13 mouse cellular contexts compared by ENCODE assay signal in genomic region chr3:138095301-138095700, GRCm38 (mm10). TPM values are rescaled to one million over a fixed set of nuclear protein-coding genes. Genes with fewer than 3 reads are reported as not detected.
A peak's percentile ranks its signal among the peaks of the same experiment; 100 is the strongest.
DNase-seq lines count a peak whose midpoint lies in the region; ATAC-seq lines count a peak whose summit lies in the region.
"Had no signal": no experiment of that assay in that cellular context is flagged by ENCODE, and none has a peak within 500 bp of the region (broad histone marks: within the 10 kb centered on the region; RNA-seq: fewer than 3 reads in every experiment).

No protein-coding gene starts in this region.

- DNase-seq in layer of hippocampus, adult 9-10 months (ENCODE audit: low spot score) = peak; percentile 44
- peak; percentile 57 for DNase-seq in telencephalon, adult 2 months (ENCODE audit: low read depth, low spot score)
- DNase-seq in gastrocnemius, adult 8-10 months (ENCODE audit: low spot score in 2 of 2) = no peak
- DNase-seq in kidney, adult 9 months = no peak
- DNase-seq: liver, embryonic 13.5 days had no signal

- no peaks in the 10 kb centered on the region for H3K9me3 ChIP-seq in forebrain, embryonic 15.5 days
- no peaks in the 10 kb centered on the region for H3K9me3 ChIP-seq in forebrain, embryonic 12.5 days
- H3K9me3 ChIP-seq in midbrain, embryonic 16.5 days (replicated peaks; ENCODE audit: control insufficient read depth, low read length, poor library complexity, severe bottlenecking) = no peaks in the 10 kb centered on the region
- H3K9me3 ChIP-seq in midbrain, embryonic 15.5 days = no peaks in the 10 kb centered on the region
- H3K9me3 ChIP-seq: liver, embryonic 13.5 days had no signal

- no peak overlapping the region for H3K4me2 ChIP-seq in forebrain, embryonic 15.5 days (replicated peaks)
- no peak overlapping the region for H3K4me2 ChIP-seq in forebrain, embryonic 12.5 days
- H3K4me2 ChIP-seq in midbrain, embryonic 16.5 days (ENCODE audit: low read length) = no peak overlapping the region
- H3K4me2 ChIP-seq in midbrain, embryonic 15.5 days = no peak overlapping the region
- H3K4me2 ChIP-seq: liver, embryonic 13.5 days had no signal

- H3K27ac ChIP-seq in forebrain, embryonic 15.5 days (replicated peaks) = peak overlapping the region; percentile 9; the same call in 1 of the 2 replicates
- H3K27ac ChIP-seq in forebrain, embryonic 12.5 days = no peak overlapping the region
- 0 out of 2 replicates have a peak overlapping the region, but pooled peaks have one; percentile 28 for H3K27ac ChIP-seq in midbrain, embryonic 16.5 days (ENCODE audit: low read length)
- no peak overlapping the region for H3K27ac ChIP-seq in midbrain, embryonic 15.5 days
- H3K27ac ChIP-seq: liver, embryonic 13.5 days had no signal

- H3K36me3 ChIP-seq in forebrain, embryonic 15.5 days = no peaks in the 10 kb centered on the region
- no peaks in the 10 kb centered on the region for H3K36me3 ChIP-seq in forebrain, embryonic 12.5 days (replicated peaks)
- no peaks in the 10 kb centered on the region for H3K36me3 ChIP-seq in midbrain, embryonic 16.5 days (ENCODE audit: control insufficient read depth, insufficient read depth, low read length)
- no peaks in the 10 kb centered on the region for H3K36me3 ChIP-seq in midbrain, embryonic 15.5 days (replicated peaks)

- WGBS in forebrain, embryonic 15.5 days = 53% methylated on average over 3 of the region's 3 CpGs
- 82% methylated on average over 3 of the region's 3 CpGs for whole genome bisulfite sequencing in forebrain, embryonic 12.5 days
- WGBS in midbrain, embryonic 16.5 days = 86% methylated on average over 3 of the region's 3 CpGs
- WGBS in midbrain, embryonic 15.5 days = 82% methylated on average over 3 of the region's 3 CpGs

- peaks cover 20% of the 10 kb centered on the region for H3K4me1 ChIP-seq in forebrain, embryonic 15.5 days
- 0 out of 2 replicates have a peak, but pooled peaks cover 6% of the 10 kb centered on the region for H3K4me1 ChIP-seq in forebrain, embryonic 12.5 days
- no peaks in the 10 kb centered on the region for H3K4me1 ChIP-seq in midbrain, embryonic 16.5 days (ENCODE audit: control insufficient read depth, insufficient read depth, low read length)
- H3K4me1 ChIP-seq in midbrain, embryonic 15.5 days = no peaks in the 10 kb centered on the region
- H3K4me1 ChIP-seq: liver, embryonic 13.5 days had no signal

- no peak overlapping the region for H3K4me3 ChIP-seq in forebrain, embryonic 15.5 days
- no peak overlapping the region for H3K4me3 ChIP-seq in forebrain, embryonic 12.5 days (replicated peaks)
- H3K4me3 ChIP-seq in midbrain, embryonic 16.5 days (ENCODE audit: low read depth, low read length) = no peak overlapping the region
- no peak overlapping the region for H3K4me3 ChIP-seq in midbrain, embryonic 15.5 days
- H3K4me3 ChIP-seq: liver, embryonic 13.5 days had no signal

- no peaks in the 10 kb centered on the region for H3K27me3 ChIP-seq in forebrain, embryonic 15.5 days
- H3K27me3 ChIP-seq in forebrain, embryonic 12.5 days = no peaks in the 10 kb centered on the region
- no peaks in the 10 kb centered on the region for H3K27me3 ChIP-seq in midbrain, embryonic 16.5 days (ENCODE audit: control insufficient read depth, insufficient read depth, low read depth, low read length)
- no peaks in the 10 kb centered on the region for H3K27me3 ChIP-seq in midbrain, embryonic 15.5 days (replicated peaks)
- H3K27me3 ChIP-seq: CH12.LX; liver, embryonic 13.5 days had no signal

- peak; percentile 38; the same call in 1 of the 2 replicates for ATAC-seq in forebrain, embryonic 15.5 days (replicated peaks)
- ATAC-seq in forebrain, embryonic 12.5 days (ENCODE audit: low FRiP score) = no peak
- no peak for ATAC-seq in midbrain, embryonic 16.5 days
- no peak for ATAC-seq in midbrain, embryonic 15.5 days (replicated peaks)
- ATAC-seq: activated CD4-positive, CD25-positive, alpha-beta regulatory T cell, adult 4 months had no signal

- no peak overlapping the region for H3K9ac ChIP-seq in forebrain, embryonic 15.5 days (replicated peaks)
- no peak overlapping the region for H3K9ac ChIP-seq in forebrain, embryonic 12.5 days
- H3K9ac ChIP-seq in midbrain, embryonic 16.5 days (ENCODE audit: low read depth, low read length) = no peak overlapping the region
- no peak overlapping the region for H3K9ac ChIP-seq in midbrain, embryonic 15.5 days
- H3K9ac ChIP-seq: liver, embryonic 13.5 days had no signal

RNA-seq across cellular contexts. Expression of gene Gm5105, which starts 28.1 kb away (rescaled TPM):
- polyA plus RNA-seq in forebrain, embryonic 15.5 days (2015; fragmentation: Nextera tagmentation; extraction: Ambion mirVana) = 0.15 TPM in 1 of 2 replicates, not detected in the other
- polyA plus RNA-seq in forebrain, embryonic 12.5 days (2016; fragmentation: Nextera tagmentation; extraction: Ambion mirVana) = not detected in 2 replicates
- polyA plus RNA-seq in midbrain, embryonic 16.5 days (2015; fragmentation: Nextera tagmentation; extraction: Ambion mirVana) = 0.20 and 0.26 TPM in 2 replicates
- 0.11 and 0.12 TPM in 2 replicates for polyA plus RNA-seq in midbrain, embryonic 15.5 days (2015; fragmentation: Nextera tagmentation; extraction: Ambion mirVana)
- total RNA-seq in gastrocnemius, adult 8-10 months (2022) = 1 to 10 TPM in 2 of 4 experiments, under 1 TPM in 2; 0.72 to 1.8 (median 1.2) TPM
- polyA plus RNA-seq: activated CD4-positive, CD25-positive, alpha-beta regulatory T cell, adult 4 months; liver, embryonic 13.5 days; testis, adult 2 months had no signal

RNA-seq across cellular contexts. Expression of gene 1110002E22Rik, which starts 30.4 kb away (rescaled TPM):
- polyA plus RNA-seq in forebrain, embryonic 15.5 days (2015; fragmentation: Nextera tagmentation; extraction: Ambion mirVana) = 0.14 and 0.22 TPM in 2 replicates
- polyA plus RNA-seq in forebrain, embryonic 12.5 days (2016; fragmentation: Nextera tagmentation; extraction: Ambion mirVana) = 0.03 and 0.08 TPM in 2 replicates
- polyA plus RNA-seq in midbrain, embryonic 16.5 days (2015; fragmentation: Nextera tagmentation; extraction: Ambion mirVana) = 0.06 and 0.08 TPM in 2 replicates
- 0.09 and 0.26 TPM in 2 replicates for polyA plus RNA-seq in midbrain, embryonic 15.5 days (2015; fragmentation: Nextera tagmentation; extraction: Ambion mirVana)
- 100 to 1,000 TPM in 1 of 4 experiments, 10 to 100 TPM in 3; 52.7 to 126 (median 95.8) TPM for total RNA-seq in gastrocnemius, adult 8-10 months (2022)
- total RNA-seq: monocyte, adult 5-6 weeks had no signal
- polyA plus RNA-seq: activated CD4-positive, CD25-positive, alpha-beta regulatory T cell, adult 4 months had no signal

RNA-seq across cellular contexts. Expression of gene Trmt10a, which starts 47.9 kb away (rescaled TPM):
- polyA plus RNA-seq in forebrain, embryonic 15.5 days (2015; fragmentation: Nextera tagmentation; extraction: Ambion mirVana) = 7.0 and 7.5 TPM in 2 replicates
- 13.7 and 14.5 TPM in 2 replicates for polyA plus RNA-seq in forebrain, embryonic 12.5 days (2016; fragmentation: Nextera tagmentation; extraction: Ambion mirVana)
- 6.9 and 7.9 TPM in 2 replicates for polyA plus RNA-seq in midbrain, embryonic 16.5 days (2015; fragmentation: Nextera tagmentation; extraction: Ambion mirVana)
- polyA plus RNA-seq in midbrain, embryonic 15.5 days (2015; fragmentation: Nextera tagmentation; extraction: Ambion mirVana) = 6.5 and 7.3 TPM in 2 replicates
- total RNA-seq in gastrocnemius, adult 8-10 months (2022) = 1 to 10 TPM in 3 of 4 experiments, under 1 TPM in 1; 0.80 to 2.5 (median 2.1) TPM

RNA-seq across cellular contexts. Expression of gene Mttp, which starts 49.5 kb away (rescaled TPM):
- 8.6 and 8.7 TPM in 2 replicates for polyA plus RNA-seq in forebrain, embryonic 15.5 days (2015; fragmentation: Nextera tagmentation; extraction: Ambion mirVana)
- 13.4 and 14.1 TPM in 2 replicates for polyA plus RNA-seq in forebrain, embryonic 12.5 days (2016; fragmentation: Nextera tagmentation; extraction: Ambion mirVana)
- 10.2 and 10.3 TPM in 2 replicates for polyA plus RNA-seq in midbrain, embryonic 16.5 days (2015; fragmentation: Nextera tagmentation; extraction: Ambion mirVana)
- 8.3 and 10.9 TPM in 2 replicates for polyA plus RNA-seq in midbrain, embryonic 15.5 days (2015; fragmentation: Nextera tagmentation; extraction: Ambion mirVana)
- 1 to 10 TPM; 1.3 to 2.5 (median 1.5) TPM for total RNA-seq in gastrocnemius, adult 8-10 months (2022)

Comparison
In these comparisons a context has a peak if more than half of its experiments do, and no peak if none do; other contexts are left out.
1. H3K27ac ChIP-seq: peak in forebrain, embryonic 15.5 days (single experiment) and midbrain, embryonic 16.5 days (single experiment); none in forebrain, embryonic 12.5 days (single experiment) and midbrain, embryonic 15.5 days (single experiment).
2. DNase-seq: peak in layer of hippocampus, adult 9-10 months (single experiment) and telencephalon, adult 2 months (single experiment); none in gastrocnemius, adult 8-10 months (0 of 2) and kidney, adult 9 months (single experiment).